Comparison of ENCODE assay signal across 21 mouse cellular contexts in genomic region chr6:76697146-76697891, GRCm38 (mm10).
DNase-seq lines count a peak whose midpoint lies in the region; ATAC-seq lines count a peak whose summit lies in the region.
"Had no signal": no experiment of that assay in that cellular context is flagged by ENCODE, and none has a peak within 500 bp of the region (broad histone marks: within the 10 kb centered on the region; RNA-seq: fewer than 3 reads in every experiment).

No protein-coding gene starts in this region.

- H3K27ac ChIP-seq in midbrain, embryonic 12.5 days (replicated peaks), result 0 out of 2 replicates have a peak overlapping the region, but pooled peaks have one; percentile 3
- no peak overlapping the region for H3K27ac ChIP-seq in midbrain, embryonic 13.5 days
- no peak overlapping the region for H3K27ac ChIP-seq in midbrain, embryonic 15.5 days
- H3K27ac ChIP-seq: forebrain, embryonic 10.5 days; hindbrain, embryonic 12.5 days; kidney, embryonic 15.5 days; macrophage; neural tube, embryonic 15.5 days had no signal

- WGBS in midbrain, embryonic 12.5 days, result 82% methylated on average over 6 of the region's 6 CpGs
- 81% methylated on average over 6 of the region's 6 CpGs for WGBS in midbrain, embryonic 13.5 days
- 81% methylated on average over 6 of the region's 6 CpGs for WGBS in midbrain, embryonic 15.5 days

- no peaks in the 10 kb centered on the region for H3K9me3 ChIP-seq in midbrain, embryonic 12.5 days
- no peaks in the 10 kb centered on the region for H3K9me3 ChIP-seq in midbrain, embryonic 13.5 days
- no peaks in the 10 kb centered on the region for H3K9me3 ChIP-seq in midbrain, embryonic 15.5 days
- H3K9me3 ChIP-seq: forebrain, embryonic 10.5 days; heart, embryonic 12.5 days; hindbrain, embryonic 12.5 days; kidney, embryonic 15.5 days; neural tube, embryonic 15.5 days had no signal

- H3K4me2 ChIP-seq in midbrain, embryonic 12.5 days (replicated peaks), result no peak overlapping the region
- H3K4me2 ChIP-seq in midbrain, embryonic 13.5 days (replicated peaks), result no peak overlapping the region
- H3K4me2 ChIP-seq in midbrain, embryonic 15.5 days, result no peak overlapping the region
- H3K4me2 ChIP-seq: heart, embryonic 12.5 days; hindbrain, embryonic 12.5 days; kidney, embryonic 15.5 days; neural tube, embryonic 15.5 days had no signal

- no peak overlapping the region for H3K9ac ChIP-seq in midbrain, embryonic 12.5 days (replicated peaks)
- no peak overlapping the region for H3K9ac ChIP-seq in midbrain, embryonic 13.5 days (replicated peaks)
- no peak overlapping the region for H3K9ac ChIP-seq in midbrain, embryonic 15.5 days
- H3K9ac ChIP-seq: heart, embryonic 12.5 days; hindbrain, embryonic 12.5 days; kidney, embryonic 15.5 days; neural tube, embryonic 15.5 days had no signal

- no peaks in the 10 kb centered on the region for H3K27me3 ChIP-seq in midbrain, embryonic 12.5 days
- H3K27me3 ChIP-seq in midbrain, embryonic 13.5 days, result no peaks in the 10 kb centered on the region
- no peaks in the 10 kb centered on the region for H3K27me3 ChIP-seq in midbrain, embryonic 15.5 days (replicated peaks)
- H3K27me3 ChIP-seq: heart, embryonic 12.5 days; hindbrain, embryonic 12.5 days; kidney, embryonic 15.5 days; neural tube, embryonic 15.5 days had no signal

- intact Hi-C loops in left cerebral cortex, postnatal 25 days (cut with DNase I), result loop anchor here (10.0 kb wide), 1 partner anchor 547 kb away; the partner anchor contains the start of gene Lrrtm1

- H3K4me1 ChIP-seq in midbrain, embryonic 12.5 days, result no peaks in the 10 kb centered on the region
- no peaks in the 10 kb centered on the region for H3K4me1 ChIP-seq in midbrain, embryonic 13.5 days (replicated peaks)
- no peaks in the 10 kb centered on the region for H3K4me1 ChIP-seq in midbrain, embryonic 15.5 days
- H3K4me1 ChIP-seq: forebrain, embryonic 10.5 days; heart, embryonic 12.5 days; hindbrain, embryonic 12.5 days; kidney, embryonic 15.5 days; neural tube, embryonic 15.5 days had no signal

- no peak for ATAC-seq in midbrain, embryonic 12.5 days (ENCODE audit: low FRiP score, low read depth)
- no peak for ATAC-seq in midbrain, embryonic 13.5 days
- no peak for ATAC-seq in midbrain, embryonic 15.5 days (replicated peaks)
- ATAC-seq: activated CD4-positive, CD25-positive, alpha-beta regulatory T cell, adult 4 months; intestine, postnatal 0 days had no signal

- DNase-seq in frontal cortex, postnatal 36 days (ENCODE audit: low spot score in 2 of 2), result peak; percentile 27 to 77
- DNase-seq in left cerebral cortex, postnatal 25 days (ENCODE audit: low spot score in 2 of 2), result peak; percentile 37 to 92
- DNase-seq in right cerebral cortex, postnatal 36 days (ENCODE audit: low spot score in 2 of 2), result peak; percentile 24 to 66
- DNase-seq in spleen, adult 18-20 months, result no peak
- no peak for DNase-seq in adrenal gland, postnatal 4 days (ENCODE audit: low spot score in 2 of 2)
- DNase-seq: adrenal gland, postnatal 10 days; cerebellum, adult 9-11 months; heart, postnatal 10 days; kidney, postnatal 36 days; thymus, postnatal 14 days had no signal

- H3K4me3 ChIP-seq in midbrain, embryonic 12.5 days, result no peak overlapping the region
- no peak overlapping the region for H3K4me3 ChIP-seq in midbrain, embryonic 13.5 days (replicated peaks)
- no peak overlapping the region for H3K4me3 ChIP-seq in midbrain, embryonic 15.5 days
- H3K4me3 ChIP-seq: forebrain, embryonic 10.5 days; heart, embryonic 12.5 days; hindbrain, embryonic 12.5 days; kidney, embryonic 15.5 days; neural tube, embryonic 15.5 days had no signal

- H3K36me3 ChIP-seq in midbrain, embryonic 12.5 days, result no peaks in the 10 kb centered on the region
- H3K36me3 ChIP-seq in midbrain, embryonic 13.5 days, result no peaks in the 10 kb centered on the region
- no peaks in the 10 kb centered on the region for H3K36me3 ChIP-seq in midbrain, embryonic 15.5 days (replicated peaks)
- H3K36me3 ChIP-seq: forebrain, embryonic 10.5 days; heart, embryonic 12.5 days; hindbrain, embryonic 12.5 days; kidney, embryonic 15.5 days; neural tube, embryonic 15.5 days had no signal

Comparison
In these comparisons a context has a peak if more than half of its experiments do, and no peak if none do; other contexts are left out.
1. DNase-seq: peak in frontal cortex, postnatal 36 days (2 of 2), left cerebral cortex, postnatal 25 days (2 of 2) and right cerebral cortex, postnatal 36 days (2 of 2); none in spleen, adult 18-20 months (0 of 2) and adrenal gland, postnatal 4 days (0 of 2).